Mouse (Mus musculus) thymus, adult 2 months (tissue): ENCODE measurements around the gene Arhgef19. TPM values are rescaled to one million over a fixed set of nuclear protein-coding genes. Genes with fewer than 3 reads are reported as not detected.

Source experiments
- DNase-seq: peaks from one replicate; pipeline ENCODE4 v3.0.0; 2021
- H3K27ac ChIP-seq: fragments of 200-500 bp; 2 replicates; pipeline ENCODE4 v1.5.1; 2012; ENCODE audit warnings: low read length, control low read depth; ENCODE audit not compliant: control insufficient read depth, insufficient read depth
- H3K27me3 ChIP-seq: fragments of 200-500 bp; 2 replicates; pipeline ENCODE4 v1.6.1; 2012; ENCODE audit warnings: mild to moderate bottlenecking, low read length, moderate library complexity, mixed read lengths; ENCODE audit not compliant: control insufficient read depth, insufficient read depth
- H3K36me3 ChIP-seq: fragments of 200-500 bp; 2 replicates; pipeline ENCODE4 v1.6.1; 2012; ENCODE audit warnings: mild to moderate bottlenecking, low read length, moderate library complexity; ENCODE audit not compliant: control insufficient read depth, insufficient read depth
- H3K4me1 ChIP-seq: fragments of 200-500 bp; replicated peaks from 2 replicates; pipeline ENCODE4 v1.6.1; 2012; ENCODE audit warnings: low read length; ENCODE audit not compliant: control insufficient read depth, insufficient read depth
- H3K4me3 ChIP-seq: fragments of 200-500 bp; 2 replicates; pipeline ENCODE4 v1.5.1; 2012; ENCODE audit warnings: mild to moderate bottlenecking, low read length, control low read depth, moderate library complexity; ENCODE audit not compliant: control insufficient read depth, insufficient read depth
- CTCF ChIP-seq: fragments of 200-500 bp; IDR thresholded peaks from 2 replicates; pipeline ENCODE4 v1.5.1; 2012; ENCODE audit warnings: mild to moderate bottlenecking, control low read depth, low read length, moderate library complexity, borderline replicate concordance; ENCODE audit not compliant: control insufficient read depth, poor library complexity, insufficient read depth; ENCODE audit errors: extremely low read depth
- POLR2A ChIP-seq: fragments of 200-500 bp; IDR thresholded peaks from 2 replicates; pipeline ENCODE4 v1.6.1; 2012; ENCODE audit warnings: mild to moderate bottlenecking, low read length, control low read depth, moderate library complexity; ENCODE audit not compliant: control insufficient read depth, poor library complexity, insufficient read depth; ENCODE audit errors: extremely low read depth
- WGBS: fragments of 180-500 bp; shearing (Covaris S2); methylation state at CpG from one replicate; pipeline ENCODE4 v1.1.7; 2018; 5-methylcytosine and 5-hydroxymethylcytosine counted together
- polyA plus RNA-seq: library from polyadenylated mRNA; depleted of rRNA; stranded (reverse); fragments of >200 nt; gene quantifications from 2 replicates; pipeline ENCODE4 v1.2.3, GENCODE M21; 2012; rRNA removed

Gene Arhgef19
- polyA plus RNA-seq, result 2.6 and 2.8 TPM in 2 replicates

- H3K4me1 ChIP-seq, result peaks cover 7% of the 10 kb centered on the region
- DNase-seq, result peak; percentile 84
- peaks cover 22% of the 10 kb centered on the region for H3K27me3 ChIP-seq
- no peak within 1 kb of the TSS for H3K27ac ChIP-seq
- TF ChIP-seq POLR2A (no peak), CTCF (no peak)
- H3K36me3 ChIP-seq, result no peaks in the 10 kb centered on the region
- 3% methylated on average over 31 of the region's 31 CpGs for WGBS
- H3K4me3 ChIP-seq, result peak within 1 kb of the TSS; percentile 17; the same call in 1 of the 2 replicates
These were observed at the start of gene Arhgef19 for GRCm38 (mm10) chr4:141239388-141240125. Gene Arhgef19, plus strand, starts transcription at chr4:141239499.

GRCm38 (mm10) chr4:141191294-141191693, 48.0 kb upstream of the Arhgef19 start:
- no peaks in the 10 kb centered on the region; the same call in 1 of the 2 replicates for H3K36me3 ChIP-seq
- no peak overlapping the region for H3K27ac ChIP-seq
- 96% methylated on average over 7 of the region's 7 CpGs for WGBS
- no peaks in the 10 kb centered on the region for H3K27me3 ChIP-seq
- no peaks in the 10 kb centered on the region for H3K4me1 ChIP-seq
- no peak overlapping the region for H3K4me3 ChIP-seq
- no peak for TF ChIP-seq POLR2A
- no peak for TF ChIP-seq CTCF
- no peak for DNase-seq

- TF ChIP-seq POLR2A, result no peak
- no peak for TF ChIP-seq CTCF
- no peaks in the 10 kb centered on the region for H3K4me1 ChIP-seq
- 95% methylated on average over 6 of the region's 6 CpGs for WGBS
- H3K36me3 ChIP-seq, result peaks cover 7% of the 10 kb centered on the region
- H3K4me3 ChIP-seq, result no peak overlapping the region
- no peak for DNase-seq
- H3K27me3 ChIP-seq, result no peaks in the 10 kb centered on the region
- no peak overlapping the region for H3K27ac ChIP-seq
These were observed 44.7 kb upstream of the Arhgef19 start for GRCm38 (mm10) chr4:141194553-141194952.

GRCm38 (mm10) chr4:141196981-141197685, 42.2 kb upstream of the Arhgef19 start:
- H3K36me3 ChIP-seq, result peaks cover 20% of the 10 kb centered on the region
- DNase-seq, result no peak
- WGBS, result 95% methylated on average over 13 of the region's 13 CpGs
- H3K4me1 ChIP-seq, result no peaks in the 10 kb centered on the region; the same call in 1 of the 2 replicates
- H3K27ac ChIP-seq, result no peak overlapping the region
- H3K27me3 ChIP-seq, result no peaks in the 10 kb centered on the region
- TF ChIP-seq CTCF (no peak), POLR2A (no peak)
- H3K4me3 ChIP-seq, result no peak overlapping the region

GRCm38 (mm10) chr4:141197686-141198035, 41.6 kb upstream of the Arhgef19 start:
- TF ChIP-seq POLR2A (no peak), CTCF (peak; percentile 13; the same call in 1 of the 2 replicates)
- 98% methylated on average over 13 of the region's 13 CpGs for WGBS
- no peak for DNase-seq
- Histone ChIP-seq H3K4me3 (no peak overlapping the region), H3K4me1 (no peaks in the 10 kb centered on the region; the same call in 1 of the 2 replicates), H3K36me3 (peaks cover 20% of the 10 kb centered on the region), H3K27ac (no peak overlapping the region), H3K27me3 (no peaks in the 10 kb centered on the region)

GRCm38 (mm10) chr4:141200906-141201305, 38.4 kb upstream of the Arhgef19 start:
- Histone ChIP-seq H3K4me1 (no peaks in the 10 kb centered on the region; the same call in none of the 2 replicates), H3K27ac (no peak overlapping the region), H3K36me3 (peaks cover 20% of the 10 kb centered on the region), H3K4me3 (no peak overlapping the region), H3K27me3 (no peaks in the 10 kb centered on the region)
- TF ChIP-seq POLR2A, result no peak
- TF ChIP-seq CTCF, result no peak
- DNase-seq, result no peak
- WGBS, result 62% methylated on average over 11 of the region's 11 CpGs
